ENCODE assay signal across 19 mouse cellular contexts in genomic region chr13:24781916-24782315, GRCm38 (mm10). TPM values are rescaled to one million over a fixed set of nuclear protein-coding genes. Genes with fewer than 3 reads are reported as not detected.
DNase-seq lines count a peak whose midpoint lies in the region; ATAC-seq and TF ChIP-seq lines count a peak whose summit lies in the region.
"Had no signal": no experiment of that assay in that cellular context is flagged by ENCODE, and none has a peak within 500 bp of the region (broad histone marks: within the 10 kb centered on the region; RNA-seq: fewer than 3 reads in every experiment).

No protein-coding gene starts in this region.

- TF ChIP-seq POLR2A in lung, adult 2 months (IDR thresholded peaks at IDR 0.05; ENCODE audit: borderline replicate concordance, extremely low read depth, low read depth, low read length): no peak

- H3K4me1 ChIP-seq in lung, adult 2 months (ENCODE audit: control insufficient read depth, insufficient read depth, low read length): 0 out of 2 replicates have a peak, but pooled peaks cover 2% of the 10 kb centered on the region
- H3K4me1 ChIP-seq: embryonic facial prominence, embryonic 15.5 days; heart, embryonic 10.5 days; liver, embryonic 15.5 days had no signal

- H3K4me3 ChIP-seq in lung, adult 2 months (replicated peaks; ENCODE audit: extremely low read depth, low read depth, low read length): no peak overlapping the region
- H3K4me3 ChIP-seq: embryonic facial prominence, embryonic 15.5 days; heart, embryonic 10.5 days; liver, embryonic 15.5 days had no signal

- DNase-seq in heart, adult 11 months: peak; percentile 89
- DNase-seq in heart, adult 8-10 months (ENCODE audit: low spot score): no peak
- DNase-seq in lung, postnatal 14 days: peak; percentile 27
- no peak for DNase-seq in lung, adult 2 months
- peak; percentile 87 for DNase-seq in 416B (ENCODE audit: low read depth)
- DNase-seq in adrenal gland, postnatal 14 days: peak; percentile 75
- no peak for DNase-seq in spleen, postnatal 14 days (ENCODE audit: low spot score in 2 of 2)
- DNase-seq: layer of hippocampus, postnatal 36 days; thymus, postnatal 25 days had no signal

- ATAC-seq in erythroblast, adult 5-6 weeks (replicated peaks; ENCODE audit: low FRiP score, poor library complexity, severe bottlenecking): no peak
- ATAC-seq: forebrain, embryonic 16.5 days had no signal

- TF ChIP-seq CTCF in lung, adult 2 months (IDR thresholded peaks at IDR 0.05; ENCODE audit: insufficient read depth, low read length): no peak

- 33% methylated on average over 5 of the region's 5 CpGs for WGBS in lung, adult 2 months

RNA-seq across cellular contexts. Expression of gene BC005537, which starts 19.5 kb away (rescaled TPM):
- 100 to 1,000 TPM; 108 to 118 (median 112) TPM for total RNA-seq in heart, adult 8-10 months (2022)
- polyA plus RNA-seq in lung, adult 2 months (2012; rRNA removed): 27.0 and 34.5 TPM in 2 replicates
- 168 and 171 TPM in 2 replicates for total RNA-seq in adrenal gland, postnatal 14 days (2021)
- total RNA-seq in erythroblast, adult 5-6 weeks (2015; ENCODE audit: low replicate concordance): 110 and 132 TPM in 2 replicates
- 106 and 118 TPM in 2 replicates for total RNA-seq in erythroblast, adult 5-6 weeks (2017; ENCODE audit: low replicate concordance)

RNA-seq across cellular contexts. Expression of gene Gmnn, which starts 20.2 kb away (rescaled TPM):
- total RNA-seq in heart, adult 8-10 months (2022): 10 to 100 TPM; 48.1 to 77.5 (median 69.4) TPM
- polyA plus RNA-seq in lung, adult 2 months (2012; rRNA removed): 2.2 and 3.2 TPM in 2 replicates
- total RNA-seq in adrenal gland, postnatal 14 days (2021): 19.3 and 21.8 TPM in 2 replicates
- total RNA-seq in erythroblast, adult 5-6 weeks (2015; ENCODE audit: low replicate concordance): 87.6 and 105 TPM in 2 replicates
- total RNA-seq in erythroblast, adult 5-6 weeks (2017; ENCODE audit: low replicate concordance): 108 and 135 TPM in 2 replicates

RNA-seq across cellular contexts. Expression of gene Armh2, which starts 40.9 kb away (rescaled TPM):
- not detected for total RNA-seq in heart, adult 8-10 months (2022)
- not detected in 2 replicates for polyA plus RNA-seq in lung, adult 2 months (2012; rRNA removed)
- total RNA-seq in adrenal gland, postnatal 14 days (2021): not detected in 2 replicates
- not detected in 2 replicates for total RNA-seq in erythroblast, adult 5-6 weeks (2015; ENCODE audit: low replicate concordance)
- total RNA-seq in erythroblast, adult 5-6 weeks (2017; ENCODE audit: low replicate concordance): 2.0 TPM in 1 of 2 replicates, not detected in the other
- total RNA-seq: gastrocnemius, adult 8-10 months; heart, postnatal 25 days; layer of hippocampus, postnatal 36 days had no signal
- polyA plus RNA-seq: embryonic facial prominence, embryonic 15.5 days; G1E; heart, embryonic 10.5 days; limb, embryonic 11.5 days; liver, embryonic 15.5 days; stomach, embryonic 14.5 days had no signal

RNA-seq across cellular contexts. Expression of gene Acot13, which starts 49.4 kb away (rescaled TPM):
- total RNA-seq in heart, adult 8-10 months (2022): 100 to 1,000 TPM; 404 to 453 (median 416) TPM
- 32.3 and 32.6 TPM in 2 replicates for polyA plus RNA-seq in lung, adult 2 months (2012; rRNA removed)
- total RNA-seq in adrenal gland, postnatal 14 days (2021): 135 and 157 TPM in 2 replicates
- 27.8 and 32.5 TPM in 2 replicates for total RNA-seq in erythroblast, adult 5-6 weeks (2015; ENCODE audit: low replicate concordance)
- total RNA-seq in erythroblast, adult 5-6 weeks (2017; ENCODE audit: low replicate concordance): 12.4 and 17.3 TPM in 2 replicates

RNA-seq across cellular contexts. Expression of gene Tdp2, which starts 49.6 kb away (rescaled TPM):
- 10 to 100 TPM; 11.3 to 14.2 (median 13.3) TPM for total RNA-seq in heart, adult 8-10 months (2022)
- polyA plus RNA-seq in lung, adult 2 months (2012; rRNA removed): 8.9 and 12.7 TPM in 2 replicates
- total RNA-seq in adrenal gland, postnatal 14 days (2021): 24.3 and 26.0 TPM in 2 replicates
- total RNA-seq in erythroblast, adult 5-6 weeks (2015; ENCODE audit: low replicate concordance): 16.3 and 25.7 TPM in 2 replicates
- total RNA-seq in erythroblast, adult 5-6 weeks (2017; ENCODE audit: low replicate concordance): 16.3 and 17.6 TPM in 2 replicates

Comparison
In these comparisons a context has a peak if more than half of its experiments do, and no peak if none do; other contexts are left out.
1. DNase-seq: peak in heart, adult 11 months (single experiment), lung, postnatal 14 days (single experiment), 416B (single experiment) and adrenal gland, postnatal 14 days (single experiment); none in heart, adult 8-10 months (single experiment), lung, adult 2 months (single experiment) and spleen, postnatal 14 days (0 of 2).